Mouse (Mus musculus) CH12.LX (cell line): ENCODE measurements around the gene Dgcr6.

Experiments used
- CTCF ChIP-seq, 2 experiments: IDR thresholded peaks in 1 of 2; conservative IDR thresholded peaks in 1 of 2; 2 replicates each; pipeline ENCODE4 v1.5.1; 2011 to 2012; ENCODE audit warnings: low read depth in 2 of 2, low read length in 2 of 2, improper control_type of control experiment in 1 of 2, inconsistent platforms in 1 of 2, mild to moderate bottlenecking in 1 of 2, moderate library complexity in 1 of 2
- EP300 ChIP-seq: IDR thresholded peaks from 2 replicates; pipeline ENCODE4 v1.6.1; 2011; ENCODE audit warnings: low read length, improper control_type of control experiment
- JUND ChIP-seq: conservative IDR thresholded peaks from 2 replicates; pipeline ENCODE4 v1.6.1; 2011; ENCODE audit warnings: low read depth, low read length, improper control_type of control experiment
- KAT2A ChIP-seq: IDR thresholded peaks from 2 replicates; pipeline ENCODE4 v1.6.1; 2012; ENCODE audit warnings: low read length, improper control_type of control experiment, inconsistent platforms; ENCODE audit not compliant: insufficient replicate concordance
- MAX ChIP-seq: IDR thresholded peaks from 2 replicates; pipeline ENCODE4 v1.6.1; 2011; ENCODE audit warnings: low read length, improper control_type of control experiment
- PAX5 ChIP-seq: IDR thresholded peaks from 2 replicates; pipeline ENCODE4 v1.6.1; 2012; ENCODE audit warnings: low read length, inconsistent platforms, mixed read lengths
- POLR2A ChIP-seq: IDR thresholded peaks from 2 replicates; pipeline ENCODE4 v1.6.1; 2011; ENCODE audit warnings: low read depth, mild to moderate bottlenecking, improper control_type of control experiment, low read length
- POLR2AphosphoS2 ChIP-seq: IDR thresholded peaks from 2 replicates; pipeline ENCODE4 v1.6.1; 2011; ENCODE audit warnings: low read depth, low read length, improper control_type of control experiment
- TBP ChIP-seq: conservative IDR thresholded peaks from 2 replicates; pipeline ENCODE4 v1.6.1; 2011; ENCODE audit warnings: low read depth, low read length, improper control_type of control experiment
- USF1 ChIP-seq: IDR thresholded peaks from 2 replicates; pipeline ENCODE4 v1.6.1; 2014; ENCODE audit warnings: low read depth, mild to moderate bottlenecking, inconsistent platforms, low read length, improper control_type of control experiment
- USF2 ChIP-seq: conservative IDR thresholded peaks from 2 replicates; pipeline ENCODE4 v1.6.1; 2011; ENCODE audit warnings: low read depth, low read length, improper control_type of control experiment
- ZKSCAN1 ChIP-seq: IDR thresholded peaks from 2 replicates; pipeline ENCODE4 v1.6.1; 2012; ENCODE audit warnings: low read depth, inconsistent platforms, low read length, improper control_type of control experiment, borderline replicate concordance

DNA sequence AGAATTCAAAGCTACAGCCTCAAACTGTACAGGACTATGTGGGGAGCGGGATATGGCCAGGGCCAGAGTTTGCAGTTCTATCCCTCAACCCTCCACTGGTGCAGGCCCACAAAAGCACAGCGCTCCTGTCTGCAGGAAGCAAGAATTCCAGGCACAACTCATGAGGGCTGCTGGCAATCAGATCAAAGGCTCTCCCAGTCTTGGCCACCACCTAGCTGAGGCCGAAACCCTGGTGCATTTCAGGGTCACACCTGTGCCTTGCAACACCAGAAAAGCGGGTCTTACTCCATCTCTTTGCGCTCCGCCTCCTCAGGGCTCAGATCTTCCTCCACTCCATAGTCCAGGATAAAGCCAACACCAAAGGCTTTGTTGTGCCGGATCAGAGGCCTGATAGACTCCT is 31.6 kb downstream of the Dgcr6 start:
- no peak for TF ChIP-seq CTCF (conservative IDR thresholded peaks at IDR 0.05 in 1 of 2, IDR thresholded peaks at IDR 0.05 in 1 of 2; ENCODE audit: low read depth in 2 of 2, low read length in 2 of 2)
- TF ChIP-seq USF1, result no peak
- TF ChIP-seq USF2, result no peak
- no peak for TF ChIP-seq POLR2A
- no peak for TF ChIP-seq POLR2AphosphoS2
- TF ChIP-seq ZKSCAN1, result no peak
- no peak for TF ChIP-seq MAX
- no peak for TF ChIP-seq KAT2A
- TF ChIP-seq PAX5, result no peak
- TF ChIP-seq JUND, result no peak
- no peak for TF ChIP-seq EP300
- no peak for TF ChIP-seq TBP
